Comparison of ENCODE assay signal across 22 mouse cellular contexts in the genomic region with DNA sequence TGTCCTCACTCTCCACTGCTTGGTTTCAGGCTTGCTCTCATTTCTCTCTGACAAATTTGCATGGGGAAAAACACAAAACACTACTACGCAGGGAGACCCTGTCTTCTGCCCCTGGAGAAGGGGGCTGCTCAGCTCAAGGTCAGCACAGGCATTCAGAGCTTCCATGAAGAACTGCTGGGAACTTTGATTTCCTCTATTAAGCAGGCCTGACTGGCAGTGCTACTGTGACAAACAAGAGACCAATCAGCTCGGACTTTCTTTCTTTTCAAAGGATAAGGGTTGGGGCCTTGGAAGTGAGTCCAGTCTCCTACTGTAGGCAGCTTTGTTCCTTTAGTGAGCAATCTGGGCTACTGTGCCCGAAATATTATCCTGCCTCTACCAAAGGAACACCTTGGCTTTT.
DNase-seq lines count a peak whose midpoint lies in the region; ATAC-seq and TF ChIP-seq lines count a peak whose summit lies in the region.
"Had no signal": no experiment of that assay in that cellular context is flagged by ENCODE, and none has a peak within 500 bp of the region (broad histone marks: within the 10 kb centered on the region; RNA-seq: fewer than 3 reads in every experiment).

No protein-coding gene starts in this region.

- no peak for TF ChIP-seq POLR2A in lung, adult 2 months (IDR thresholded peaks at IDR 0.05; ENCODE audit: borderline replicate concordance, extremely low read depth, low read depth, low read length)
- no peak for TF ChIP-seq POLR2A in brain, embryonic 14.5 days (IDR thresholded peaks at IDR 0.05; ENCODE audit: borderline replicate concordance, extremely low read depth, insufficient read depth, insufficient read length, poor library complexity, severe bottlenecking)

- no peaks in the 10 kb centered on the region for H3K27me3 ChIP-seq in lung, embryonic 14.5 days (ENCODE audit: insufficient read depth, low read length)
- H3K27me3 ChIP-seq in forebrain, embryonic 15.5 days: peaks cover 7% of the 10 kb centered on the region; the same call in 1 of the 2 replicates
- peaks cover 2% of the 10 kb centered on the region for H3K27me3 ChIP-seq in hindbrain, embryonic 16.5 days (replicated peaks; ENCODE audit: control insufficient read depth, insufficient read depth, low read length)
- H3K27me3 ChIP-seq: CH12.LX; kidney, embryonic 15.5 days had no signal

- H3K4me3 ChIP-seq in lung, embryonic 14.5 days (ENCODE audit: low read depth, low read length): no peak overlapping the region
- H3K4me3 ChIP-seq in lung, adult 2 months (replicated peaks; ENCODE audit: extremely low read depth, low read depth, low read length): no peak overlapping the region
- no peak overlapping the region for H3K4me3 ChIP-seq in forebrain, embryonic 15.5 days
- H3K4me3 ChIP-seq in hindbrain, embryonic 16.5 days (ENCODE audit: low read length): no peak overlapping the region
- H3K4me3 ChIP-seq: heart, adult 2 months; kidney, embryonic 15.5 days; left cerebral cortex, adult 2 months; midbrain, embryonic 12.5 days had no signal

- no peak overlapping the region for H3K27ac ChIP-seq in lung, embryonic 14.5 days (ENCODE audit: low read depth)
- no peak overlapping the region for H3K27ac ChIP-seq in forebrain, embryonic 15.5 days (replicated peaks)
- no peak overlapping the region for H3K27ac ChIP-seq in hindbrain, embryonic 16.5 days (ENCODE audit: low read depth, low read length)
- H3K27ac ChIP-seq: heart, adult 2 months; kidney, embryonic 15.5 days; left cerebral cortex, adult 2 months; midbrain, embryonic 12.5 days had no signal

- no peak overlapping the region for H3K9ac ChIP-seq in lung, embryonic 14.5 days
- no peak overlapping the region for H3K9ac ChIP-seq in forebrain, embryonic 15.5 days (replicated peaks)
- no peak overlapping the region for H3K9ac ChIP-seq in hindbrain, embryonic 16.5 days (ENCODE audit: low read depth, low read length)
- H3K9ac ChIP-seq: kidney, embryonic 15.5 days; midbrain, embryonic 12.5 days had no signal

- ATAC-seq in lung, embryonic 14.5 days (ENCODE audit: insufficient read depth): no peak
- peak; percentile 55 for ATAC-seq in forebrain, embryonic 15.5 days (replicated peaks)
- ATAC-seq in hindbrain, embryonic 16.5 days: peak; percentile 67
- no peak for ATAC-seq in megakaryocyte progenitor cell, adult 5-6 weeks (replicated peaks; ENCODE audit: poor library complexity)
- ATAC-seq: activated CD4-positive, CD25-positive, alpha-beta regulatory T cell, adult 4 months had no signal

- no peaks in the 10 kb centered on the region for H3K4me1 ChIP-seq in lung, embryonic 14.5 days (ENCODE audit: insufficient read depth)
- no peaks in the 10 kb centered on the region for H3K4me1 ChIP-seq in lung, adult 2 months (ENCODE audit: control insufficient read depth, insufficient read depth, low read length)
- H3K4me1 ChIP-seq in forebrain, embryonic 15.5 days: peaks cover 6% of the 10 kb centered on the region; the same call in 1 of the 2 replicates
- no peaks in the 10 kb centered on the region for H3K4me1 ChIP-seq in hindbrain, embryonic 16.5 days (ENCODE audit: control insufficient read depth, insufficient read depth, low read depth, low read length)
- H3K4me1 ChIP-seq: kidney, embryonic 15.5 days had no signal

- no peaks in the 10 kb centered on the region for H3K9me3 ChIP-seq in lung, embryonic 14.5 days (ENCODE audit: low read depth, low read length)
- H3K9me3 ChIP-seq in forebrain, embryonic 15.5 days: no peaks in the 10 kb centered on the region
- no peaks in the 10 kb centered on the region for H3K9me3 ChIP-seq in hindbrain, embryonic 16.5 days (ENCODE audit: control insufficient read depth, low read length)
- H3K9me3 ChIP-seq: kidney, embryonic 15.5 days; midbrain, embryonic 12.5 days had no signal

- no peaks in the 10 kb centered on the region for H3K36me3 ChIP-seq in lung, embryonic 14.5 days (ENCODE audit: insufficient read depth)
- no peaks in the 10 kb centered on the region for H3K36me3 ChIP-seq in forebrain, embryonic 15.5 days
- H3K36me3 ChIP-seq in hindbrain, embryonic 16.5 days (ENCODE audit: control insufficient read depth, insufficient read depth, low read length): no peaks in the 10 kb centered on the region
- H3K36me3 ChIP-seq: G1E; kidney, embryonic 15.5 days; midbrain, embryonic 12.5 days had no signal

- no peak for TF ChIP-seq CTCF in lung, embryonic 14.5 days (IDR thresholded peaks at IDR 0.05; ENCODE audit: low read depth)
- no peak for TF ChIP-seq CTCF in lung, adult 2 months (IDR thresholded peaks at IDR 0.05; ENCODE audit: insufficient read depth, low read length)
- TF ChIP-seq CTCF in brain, embryonic 14.5 days (IDR thresholded peaks at IDR 0.05; ENCODE audit: borderline replicate concordance, extremely low read depth, insufficient read depth, insufficient read length): no peak

- peak; percentile 17 for DNase-seq in lung, embryonic 14.5 days
- no peak for DNase-seq in lung, adult 2 months
- DNase-seq in brain, embryonic 14.5 days (ENCODE audit: low read depth): peak; percentile 70
- DNase-seq in layer of hippocampus, adult 9-11 months: no peak
- DNase-seq: adrenal gland, postnatal 10 days; cerebellum, adult 8-10 months; gastrocnemius, postnatal 25 days; heart, adult 2 months; kidney, adult 11 months; kidney, postnatal 4 days; left cerebral cortex, postnatal 4 days; lung, postnatal 10 days; thymus, postnatal 25 days had no signal

- no peak overlapping the region for H3K4me2 ChIP-seq in lung, embryonic 14.5 days
- no peak overlapping the region for H3K4me2 ChIP-seq in forebrain, embryonic 15.5 days (replicated peaks)
- H3K4me2 ChIP-seq in hindbrain, embryonic 16.5 days (ENCODE audit: low read length): no peak overlapping the region
- H3K4me2 ChIP-seq: kidney, embryonic 15.5 days; midbrain, embryonic 12.5 days had no signal

- WGBS in lung, embryonic 14.5 days: 65% methylated on average over 3 of the region's 3 CpGs
- 64% methylated on average over 3 of the region's 3 CpGs for WGBS in lung, adult 2 months
- WGBS in forebrain, embryonic 15.5 days: 12% methylated on average over 3 of the region's 3 CpGs
- WGBS in hindbrain, embryonic 16.5 days: 41% methylated on average over 3 of the region's 3 CpGs

Comparison
In these comparisons a context has a peak if more than half of its experiments do, and no peak if none do; other contexts are left out.
1. DNase-seq: peak in lung, embryonic 14.5 days (single experiment) and brain, embryonic 14.5 days (single experiment); none in lung, adult 2 months (single experiment) and layer of hippocampus, adult 9-11 months (single experiment).
2. ATAC-seq: peak in forebrain, embryonic 15.5 days (single experiment) and hindbrain, embryonic 16.5 days (single experiment); none in lung, embryonic 14.5 days (single experiment) and megakaryocyte progenitor cell, adult 5-6 weeks (single experiment).